Mouse (Mus musculus): ENCODE results near the gene Serpina1a.
"Not testable (repeated sequence)": the region's sequence is repeated elsewhere in the genome, so short reads cannot be mapped to it uniquely, and the experiment has no call there.

Serpina1a gene

GRCm38 (mm10) chr12:103863101-103863974, at the start of gene Serpina1a:
Gene Serpina1a, minus strand, starts transcription at chr12:103863562.
- DNase-seq, result not testable (repeated sequence)

GRCm38 (mm10) chr12:103909181-103909580, 45.8 kb upstream of the Serpina1a start:
- DNase-seq, result peak; percentile 40

DNA sequence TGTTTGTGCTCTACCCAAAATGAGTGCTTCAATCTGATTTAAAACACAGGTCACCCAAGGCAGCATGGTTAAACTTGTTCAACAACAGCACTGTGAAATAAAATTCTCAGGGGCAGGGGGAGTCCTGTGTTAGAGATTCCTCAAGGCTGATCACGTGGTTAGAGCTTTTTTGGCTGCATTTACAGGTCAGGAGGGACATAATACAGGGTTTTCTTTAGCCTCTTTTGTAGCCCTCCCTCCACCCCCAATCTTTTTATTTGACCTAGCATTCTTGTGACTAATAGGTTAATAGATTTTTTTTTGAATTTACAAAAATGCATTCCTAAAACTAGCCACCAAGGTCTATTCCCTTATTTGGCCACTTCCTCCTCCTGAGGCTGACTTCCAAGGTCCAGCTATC, 44.4 kb upstream of the Serpina1a start:
- DNase-seq, result peak; percentile 66

GRCm38 (mm10) chr12:103904837-103905340, 41.5 kb upstream of the Serpina1a start, which contains the start of gene Serpina1c:
Gene Serpina1c, minus strand, starts transcription at chr12:103904887.
- not testable (repeated sequence) for DNase-seq

DNA sequence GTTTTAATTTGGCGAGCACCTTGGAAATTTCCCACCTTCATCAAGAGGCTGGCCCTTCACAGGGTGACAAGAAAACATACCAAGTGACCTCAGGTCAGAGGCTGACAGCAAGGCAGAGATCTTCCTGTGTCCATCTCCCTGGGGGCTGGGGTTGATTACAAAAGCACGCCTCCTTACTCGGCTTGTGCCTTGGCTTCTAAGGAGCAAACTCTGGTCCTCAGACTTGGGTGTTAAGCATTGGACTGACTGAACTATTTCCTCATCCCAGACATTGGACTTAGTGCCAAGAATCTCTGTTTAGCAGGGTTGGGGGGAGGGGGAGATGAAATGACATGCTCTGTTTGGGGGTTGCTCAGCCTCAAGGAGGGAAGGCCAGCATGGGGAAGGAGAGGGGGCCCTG, 38.6 kb upstream of the Serpina1a start:
- peak; percentile 92 for DNase-seq

GRCm38 (mm10) chr12:103866873-103867272, 3.5 kb upstream of the Serpina1a start:
- DNase-seq, result not testable (repeated sequence)

DNA sequence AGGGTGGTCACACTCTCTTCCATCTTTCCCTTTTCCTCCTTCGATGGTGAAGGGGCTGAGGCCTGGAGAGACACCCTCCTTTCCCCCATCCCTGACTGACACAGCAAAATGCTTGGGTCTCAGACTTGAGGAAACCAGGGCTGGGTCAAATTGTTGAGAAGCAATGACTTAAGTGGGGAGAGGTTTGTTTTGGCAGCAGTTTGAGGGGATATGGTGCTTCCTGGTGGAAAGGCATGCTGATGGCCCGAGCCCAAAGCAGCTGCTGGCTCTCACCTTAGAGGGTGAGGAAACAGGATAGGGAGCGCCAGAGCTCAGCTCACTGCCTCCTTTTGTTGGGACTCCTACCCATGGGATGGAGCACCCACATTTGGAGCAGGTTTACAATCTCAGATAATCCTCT, 2.4 kb downstream of the Serpina1a start:
- peak; percentile 90 for DNase-seq

DNA sequence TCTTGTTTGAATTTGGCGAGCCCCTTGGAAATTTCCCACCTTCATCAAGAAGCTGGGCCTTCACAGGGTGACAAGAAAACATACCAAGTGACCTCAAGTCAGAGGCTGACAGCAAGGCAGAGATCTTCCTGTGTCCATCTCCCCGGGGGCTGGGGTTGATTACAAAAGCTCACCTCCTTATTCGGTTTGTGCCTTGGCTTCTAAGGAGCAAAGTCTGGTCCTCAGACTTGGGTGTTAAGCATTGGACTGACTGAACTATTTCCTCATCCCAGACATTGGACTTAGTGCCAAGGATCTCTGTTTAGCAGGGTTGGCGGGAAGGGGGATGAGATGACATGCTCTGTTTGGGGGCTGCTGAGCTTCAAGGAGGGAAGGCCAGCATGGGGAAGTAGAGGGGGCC, 2.8 kb downstream of the Serpina1a start:
- peak; percentile 74 for DNase-seq

- DNase-seq, result peak; percentile 63
These were observed 3.8 kb downstream of the Serpina1a start for GRCm38 (mm10) chr12:103859584-103859983.

DNA sequence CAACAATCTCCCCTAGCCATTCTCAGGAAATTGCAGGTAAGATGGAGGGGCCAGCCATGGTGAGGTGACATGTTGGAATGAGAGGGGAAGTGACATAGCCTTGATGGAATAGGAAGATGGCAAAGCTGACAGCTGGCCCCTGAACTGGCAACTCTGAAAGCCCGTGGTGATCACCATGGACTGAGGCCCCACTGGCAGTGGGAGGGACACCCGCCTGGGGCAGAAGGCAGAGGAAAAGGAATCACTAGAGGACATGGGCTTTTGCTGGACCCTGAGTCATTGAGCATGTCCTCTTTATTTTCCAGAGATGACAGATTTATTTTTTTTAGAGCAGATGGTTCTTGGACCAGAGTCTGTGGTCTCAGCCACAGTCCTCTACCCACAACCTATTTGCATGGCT, 10.3 kb downstream of the Serpina1a start:
- peak; percentile 72 for DNase-seq

DNA sequence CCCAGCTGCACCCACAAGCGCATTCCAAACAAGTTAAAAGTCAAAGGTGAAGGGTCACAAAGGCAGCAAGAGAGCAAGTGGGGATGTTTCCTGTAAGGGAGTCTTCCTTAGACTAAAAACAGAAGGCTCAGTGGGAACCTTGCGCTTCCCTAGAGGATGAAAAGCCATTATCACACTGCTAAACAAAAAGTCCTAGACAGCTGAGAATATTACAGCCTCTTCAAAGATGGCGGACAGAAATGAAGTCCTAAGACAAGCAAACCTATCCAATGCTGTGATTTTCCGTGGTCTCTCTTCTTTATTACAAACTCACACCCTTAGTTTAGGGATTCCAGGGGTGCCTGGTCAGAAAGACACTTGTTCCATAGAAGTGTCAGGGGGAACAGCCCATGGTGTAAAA, 33.1 kb downstream of the Serpina1a start, which contains the start of gene Serpina1b:
TSS of gene Serpina1b (minus strand) at position 101 of the 400 bp plus-strand sequence.
- DNase-seq, result peak; percentile 13

DNA sequence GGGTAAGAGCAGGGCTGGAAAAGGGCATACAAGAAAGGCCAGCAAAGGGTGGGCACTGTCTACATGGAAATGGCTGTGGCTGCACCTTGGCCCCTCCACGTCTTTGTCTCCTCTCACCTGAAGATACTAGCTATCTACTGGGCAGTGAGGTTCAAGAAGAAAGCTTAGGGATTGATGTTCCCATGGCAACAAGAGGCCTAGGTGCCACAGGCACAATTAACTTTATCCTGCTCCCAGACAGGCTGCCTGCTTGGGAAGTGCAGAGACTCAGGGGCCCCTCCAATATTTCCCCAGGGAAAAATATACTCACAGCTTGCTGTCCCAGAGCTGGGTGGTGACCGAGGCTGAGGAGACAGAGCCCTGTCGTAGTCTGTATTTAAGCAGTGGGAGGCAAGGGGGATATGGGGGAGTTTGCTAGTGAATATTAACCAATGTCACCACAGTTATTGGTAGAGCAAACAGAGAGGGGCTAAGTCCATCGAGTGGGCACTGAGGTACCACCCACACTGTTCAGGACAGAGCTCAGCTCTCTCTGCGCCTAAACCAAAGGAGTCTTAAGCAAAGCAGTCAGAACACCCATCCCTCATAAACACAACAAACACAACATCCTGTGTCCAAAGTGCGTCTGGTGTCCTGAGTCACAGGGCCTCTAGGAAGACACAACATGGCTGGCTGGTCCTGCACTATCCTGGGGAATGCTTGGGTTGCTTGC, 35.5 kb downstream of the Serpina1a start:
- peak; percentile 48 for DNase-seq

DNA sequence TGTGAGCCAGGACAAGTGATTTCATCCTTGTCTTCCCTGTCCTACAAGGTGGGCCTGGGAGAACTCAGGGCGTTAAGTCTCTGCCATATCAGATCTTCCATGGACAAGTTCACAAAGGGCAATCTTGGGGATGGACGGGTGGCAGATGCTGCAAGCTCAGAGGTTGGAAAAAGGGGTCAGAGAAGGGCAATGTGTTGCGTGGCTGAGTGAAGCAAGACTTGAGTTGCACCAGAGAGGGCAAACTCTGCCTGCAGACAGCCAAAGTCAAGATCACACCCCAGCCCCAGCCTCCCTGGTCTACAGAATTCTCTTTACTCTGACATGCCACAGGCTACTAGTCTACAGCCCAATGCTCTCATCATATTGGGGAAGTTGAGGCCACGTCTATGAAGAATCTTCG, 39.5 kb downstream of the Serpina1a start:
- peak; percentile 81 for DNase-seq

Data from heart, adult 11 months (tissue).